Mouse (Mus musculus) liver, adult 2 months (tissue): Measurements from ENCODE around the gene Cux1. TPM values are rescaled to one million over a fixed set of nuclear protein-coding genes. Genes with fewer than 3 reads are reported as not detected.
"Not testable (repeated sequence)": the region's sequence is repeated elsewhere in the genome, so short reads cannot be mapped to it uniquely, and the experiment has no call there.

Experiments used
- DNase-seq: peaks from one replicate; pipeline ENCODE4 v3.0.0-alpha.2; 2011; ENCODE audit warnings: low read depth, low spot score; ENCODE audit errors: extremely low read depth
- H3K27ac ChIP-seq: fragments of 200-500 bp; replicated peaks from 2 replicates; pipeline ENCODE4 v1.5.1; 2012; ENCODE audit warnings: low read depth, mild to moderate bottlenecking, control low read depth, inconsistent platforms, low read length; ENCODE audit not compliant: insufficient read depth
- H3K27me3 ChIP-seq: fragments of 200-500 bp; 2 replicates; pipeline ENCODE4 v1.6.1; 2012; ENCODE audit warnings: mild to moderate bottlenecking, moderate library complexity, low read length, inconsistent platforms; ENCODE audit not compliant: control insufficient read depth, insufficient read depth
- H3K36me3 ChIP-seq: fragments of 200-500 bp; 2 replicates; pipeline ENCODE4 v1.6.1; 2012; ENCODE audit warnings: low read length, inconsistent platforms; ENCODE audit not compliant: control insufficient read depth, insufficient read depth
- H3K4me1 ChIP-seq: fragments of 200-500 bp; 2 replicates; pipeline ENCODE4 v1.6.1; 2011; ENCODE audit warnings: low read length; ENCODE audit not compliant: control insufficient read depth, insufficient read depth
- H3K4me3 ChIP-seq: fragments of 200-500 bp; 2 replicates; pipeline ENCODE4 v1.5.1; 2011; ENCODE audit warnings: low read depth, mild to moderate bottlenecking, control low read depth, low read length, moderate library complexity; ENCODE audit not compliant: insufficient read depth
- H3K79me2 ChIP-seq: fragments of 200-500 bp; 2 replicates; pipeline ENCODE4 v1.6.1; 2012; ENCODE audit warnings: inconsistent platforms, mild to moderate bottlenecking, low read length, moderate library complexity; ENCODE audit not compliant: control insufficient read depth, insufficient read depth
- H3K9ac ChIP-seq: fragments of 200-500 bp; 2 replicates; pipeline ENCODE4 v1.6.1; 2012; ENCODE audit warnings: low read depth, mild to moderate bottlenecking, control low read depth, inconsistent platforms, low read length
- CTCF ChIP-seq: fragments of 200-500 bp; IDR thresholded peaks from 2 replicates; pipeline ENCODE4 v1.5.1; 2011; ENCODE audit warnings: low read depth, low read length, control low read depth
- POLR2A ChIP-seq: fragments of 200-500 bp; IDR thresholded peaks from 2 replicates; pipeline ENCODE4 v1.6.1; 2011; ENCODE audit warnings: low read length, control low read depth; ENCODE audit not compliant: insufficient read depth; ENCODE audit errors: extremely low read depth
- WGBS: fragments of 180-500 bp; shearing (Covaris S2); methylation state at CpG from one replicate; pipeline ENCODE4 v1.1.7; 2018; 5-methylcytosine and 5-hydroxymethylcytosine counted together
- polyA plus RNA-seq: library from polyadenylated mRNA; depleted of rRNA; stranded (reverse); fragments of >200 nt; gene quantifications from 2 replicates; pipeline ENCODE4 v1.2.3, GENCODE M21; 2012
- total RNA-seq: library from RNA; depleted of rRNA; stranded (reverse); fragments of >200 nt; gene quantifications from 2 replicates; pipeline ENCODE4 v1.2.3, GENCODE M21; 2014

Cux1 gene
- total and polyA plus RNA-seq, 2 experiments, result 11.6 to 12.6 TPM

GRCm38 (mm10) chr5:136476272-136476671 is 91.0 kb downstream of the Cux1 start:
- no peak overlapping the region for H3K4me3 ChIP-seq
- H3K9ac ChIP-seq, result no peak overlapping the region
- no peak overlapping the region for H3K27ac ChIP-seq
- TF ChIP-seq POLR2A, result no peak
- no peak for TF ChIP-seq CTCF
- no peaks in the 10 kb centered on the region; the same call in 1 of the 2 replicates for H3K79me2 ChIP-seq
- peaks cover 6% of the 10 kb centered on the region; the same call in 1 of the 2 replicates for H3K4me1 ChIP-seq
- no peak for DNase-seq
- H3K27me3 ChIP-seq, result no peaks in the 10 kb centered on the region
- 87% methylated on average over 3 of the region's 3 CpGs for WGBS
- no peaks in the 10 kb centered on the region for H3K36me3 ChIP-seq

- no peaks in the 10 kb centered on the region for H3K27me3 ChIP-seq
- 100% methylated on average over 1 of the region's 1 CpGs for WGBS
- H3K9ac ChIP-seq, result no peak overlapping the region
- DNase-seq, result no peak
- no peaks in the 10 kb centered on the region for H3K36me3 ChIP-seq
- H3K4me3 ChIP-seq, result no peak overlapping the region
- H3K4me1 ChIP-seq, result peaks cover 8% of the 10 kb centered on the region; the same call in 1 of the 2 replicates
- H3K79me2 ChIP-seq, result no peaks in the 10 kb centered on the region; the same call in 1 of the 2 replicates
- no peak for TF ChIP-seq POLR2A
- no peak for TF ChIP-seq CTCF
- H3K27ac ChIP-seq, result no peak overlapping the region
These were observed 92.1 kb downstream of the Cux1 start for GRCm38 (mm10) chr5:136475161-136475560.

DNA sequence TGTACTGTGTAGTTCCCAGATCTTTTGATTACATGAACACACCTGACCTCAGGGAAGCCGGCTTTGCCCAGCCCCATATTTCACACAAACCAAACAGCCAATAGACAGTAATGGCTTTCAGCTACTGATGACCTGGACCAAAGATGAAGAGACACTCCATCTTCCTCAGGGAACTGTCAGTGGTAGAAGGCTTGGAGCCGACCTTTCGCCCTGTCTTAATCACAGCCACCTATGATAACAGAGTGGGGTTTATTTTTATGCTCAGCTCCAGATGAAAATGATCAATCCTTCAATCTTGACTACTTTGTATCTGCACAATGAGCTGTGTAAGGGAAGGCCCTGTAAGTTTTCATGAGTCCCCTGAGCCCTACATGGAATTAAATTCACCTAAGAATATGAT is 93.2 kb downstream of the Cux1 start:
- Histone ChIP-seq H3K4me1 (peaks cover 13% of the 10 kb centered on the region), H3K27ac (no peak overlapping the region; the same call in 1 of the 2 replicates), H3K27me3 (no peaks in the 10 kb centered on the region), H3K79me2 (peaks cover under 1% of the 10 kb centered on the region; the same call in 1 of the 2 replicates), H3K9ac (no peak overlapping the region), H3K36me3 (no peaks in the 10 kb centered on the region), H3K4me3 (no peak overlapping the region)
- 87% methylated on average over 3 of the region's 3 CpGs for WGBS
- TF ChIP-seq CTCF (no peak), POLR2A (no peak)
- DNase-seq, result no peak

GRCm38 (mm10) chr5:136473337-136473736 is 94.0 kb downstream of the Cux1 start:
- peaks cover 17% of the 10 kb centered on the region for H3K4me1 ChIP-seq
- H3K9ac ChIP-seq, result peak overlapping the region; percentile 67
- WGBS, result 24% methylated on average over 6 of the region's 6 CpGs
- peak overlapping the region; percentile 95 for H3K27ac ChIP-seq
- peak; percentile 96 for DNase-seq
- peaks cover 5% of the 10 kb centered on the region; the same call in 1 of the 2 replicates for H3K79me2 ChIP-seq
- H3K4me3 ChIP-seq, result peak overlapping the region; percentile 17; the same call in 1 of the 2 replicates
- H3K27me3 ChIP-seq, result no peaks in the 10 kb centered on the region
- TF ChIP-seq CTCF (no peak), POLR2A (no peak)
- H3K36me3 ChIP-seq, result no peaks in the 10 kb centered on the region

GRCm38 (mm10) chr5:136472846-136473245 is 94.4 kb downstream of the Cux1 start:
- H3K9ac ChIP-seq, result peak overlapping the region; percentile 67; the same call in 1 of the 2 replicates

GRCm38 (mm10) chr5:136470985-136471735 is 96.1 kb downstream of the Cux1 start:
- peaks cover 21% of the 10 kb centered on the region for H3K4me1 ChIP-seq
- WGBS, result 24% methylated on average over 1 of the region's 2 CpGs
- peak; percentile 83 for DNase-seq
- H3K27ac ChIP-seq, H3K27me3 ChIP-seq, H3K4me3 ChIP-seq, H3K36me3 ChIP-seq, H3K79me2 ChIP-seq, H3K9ac ChIP-seq: not testable (repeated sequence)

More at GRCm38 (mm10) chr5:136472846-136473245, 94.4 kb downstream of the Cux1 start:
- 30% methylated on average over 6 of the region's 6 CpGs for WGBS
- Histone ChIP-seq H3K27ac (peak overlapping the region; percentile 51; the same call in 1 of the 2 replicates), H3K4me3 (no peak overlapping the region), H3K79me2 (peaks cover 5% of the 10 kb centered on the region; the same call in 1 of the 2 replicates), H3K36me3 (no peaks in the 10 kb centered on the region), H3K4me1 (peaks cover 17% of the 10 kb centered on the region), H3K27me3 (no peaks in the 10 kb centered on the region)
- peak; percentile 51 for DNase-seq
- TF ChIP-seq CTCF (no peak), POLR2A (no peak)
